Mouse (Mus musculus): ENCODE measurements around the gene Plin2.
"Not testable (repeated sequence)": the region's sequence is repeated elsewhere in the genome, so short reads cannot be mapped to it uniquely, and the experiment has no call there.

Gene Plin2

GRCm38 (mm10) chr4:86683280-86683679, 13.4 kb upstream of the Plin2 start:
- no peak for DNase-seq (ENCODE audit: low spot score)

GRCm38 (mm10) chr4:86681846-86682245, 12.0 kb upstream of the Plin2 start:
- no peak for DNase-seq (ENCODE audit: low spot score)

GRCm38 (mm10) chr4:86681421-86681820, 11.6 kb upstream of the Plin2 start:
- no peak for DNase-seq (ENCODE audit: low spot score)

- DNase-seq (ENCODE audit: low spot score), result no peak
Observed at GRCm38 (mm10) chr4:86679686-86680085, 9.8 kb upstream of the Plin2 start.

- DNase-seq (ENCODE audit: low spot score), result no peak
Observed at GRCm38 (mm10) chr4:86676756-86677155, 6.9 kb upstream of the Plin2 start.

GRCm38 (mm10) chr4:86674739-86675138, 4.9 kb upstream of the Plin2 start:
- DNase-seq (ENCODE audit: low spot score), result not testable (repeated sequence)

- DNase-seq (ENCODE audit: low spot score), result not testable (repeated sequence)
Observed at GRCm38 (mm10) chr4:86674150-86674549, 4.3 kb upstream of the Plin2 start.

GRCm38 (mm10) chr4:86672450-86672849, 2.6 kb upstream of the Plin2 start:
- no peak for DNase-seq (ENCODE audit: low spot score)

- no peak for DNase-seq (ENCODE audit: low spot score)
Observed at GRCm38 (mm10) chr4:86671803-86672202, 1.9 kb upstream of the Plin2 start.

GRCm38 (mm10) chr4:86670582-86671306, 884 bp upstream of the Plin2 start:
- no peak for DNase-seq (ENCODE audit: low spot score)

- not testable (repeated sequence) for DNase-seq (ENCODE audit: low spot score)
Observed at GRCm38 (mm10) chr4:86669241-86669753, 563 bp downstream of the Plin2 start.

GRCm38 (mm10) chr4:86668290-86669000, 1.4 kb downstream of the Plin2 start:
- no peak for DNase-seq (ENCODE audit: low spot score)

- DNase-seq (ENCODE audit: low spot score), result no peak
Observed at GRCm38 (mm10) chr4:86665596-86665995, 4.3 kb downstream of the Plin2 start.

GRCm38 (mm10) chr4:86663919-86664318, 5.9 kb downstream of the Plin2 start:
- no peak for DNase-seq (ENCODE audit: low spot score)

GRCm38 (mm10) chr4:86657176-86657575, 12.7 kb downstream of the Plin2 start:
- no peak for DNase-seq (ENCODE audit: low spot score)

GRCm38 (mm10) chr4:86656410-86656809, 13.4 kb downstream of the Plin2 start:
- DNase-seq (ENCODE audit: low spot score), result not testable (repeated sequence)

GRCm38 (mm10) chr4:86651686-86652384, 18.0 kb downstream of the Plin2 start:
- DNase-seq (ENCODE audit: low spot score), result no peak

- not testable (repeated sequence) for DNase-seq (ENCODE audit: low spot score)
Observed at GRCm38 (mm10) chr4:86648394-86648793, 21.5 kb downstream of the Plin2 start.

- DNase-seq (ENCODE audit: low spot score), result not testable (repeated sequence)
Observed at GRCm38 (mm10) chr4:86637561-86637960, 32.3 kb downstream of the Plin2 start.

- DNase-seq (ENCODE audit: low spot score), result not testable (repeated sequence)
Observed at GRCm38 (mm10) chr4:86634873-86635272, 35.0 kb downstream of the Plin2 start.

- not testable (repeated sequence) for DNase-seq (ENCODE audit: low spot score)
Observed at GRCm38 (mm10) chr4:86634312-86634711, 35.5 kb downstream of the Plin2 start.

- not testable (repeated sequence) for DNase-seq (ENCODE audit: low spot score)
Observed at GRCm38 (mm10) chr4:86632556-86632955, 37.3 kb downstream of the Plin2 start.

GRCm38 (mm10) chr4:86631831-86632230, 38.0 kb downstream of the Plin2 start:
- DNase-seq (ENCODE audit: low spot score), result no peak
